Mouse (Mus musculus): ENCODE measurements around the gene Crim1. TPM values are rescaled to one million over a fixed set of nuclear protein-coding genes. Genes with fewer than 3 reads are reported as not detected.

Crim1 gene
- polyA plus RNA-seq, 1 experiment from 2014 or later, result 3.5 TPM

DNA sequence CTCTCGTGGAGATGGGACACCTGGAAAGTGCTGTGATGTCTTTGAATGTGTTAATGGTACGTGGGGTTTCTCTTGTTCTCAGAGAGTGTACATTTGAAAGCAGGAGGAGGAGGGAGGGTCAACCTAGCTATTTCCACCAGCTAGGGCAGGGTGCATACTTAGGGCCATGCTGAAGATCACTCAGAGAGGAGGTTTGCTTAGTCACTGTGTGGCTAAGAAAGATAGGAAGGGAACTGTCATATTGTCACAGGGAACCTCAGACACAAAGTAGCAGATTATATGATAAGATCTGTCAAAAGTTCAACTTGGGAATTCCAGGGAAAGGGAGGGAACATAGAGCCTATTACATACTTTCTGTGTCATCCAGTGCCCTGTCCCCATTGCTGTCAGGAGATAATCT, 103.0 kb downstream of the Crim1 start:
- Histone ChIP-seq H3K9me3 (ENCODE audit: control insufficient read depth, low read length) (no peaks in the 10 kb centered on the region), H3K4me2 (ENCODE audit: low read depth, severe bottlenecking) (no peak overlapping the region), H3K27ac (replicated peaks; ENCODE audit: low read depth, low read length) (no peak overlapping the region), H3K4me3 (ENCODE audit: low read depth, low read length) (no peak overlapping the region), H3K4me1 (ENCODE audit: control insufficient read depth, insufficient read depth, low read length) (no peaks in the 10 kb centered on the region), H3K9ac (ENCODE audit: low read length) (no peak overlapping the region), H3K27me3 (ENCODE audit: control insufficient read depth, insufficient read depth, low read length) (no peaks in the 10 kb centered on the region), H3K36me3 (ENCODE audit: control insufficient read depth, insufficient read depth, low read length) (no peaks in the 10 kb centered on the region)
- DNase-seq (ENCODE audit: low spot score) (no peak), ATAC-seq (ENCODE audit: insufficient number of reproducible peaks, low FRiP score, low TSS enrichment, low read depth) (no peak)
- WGBS, result 86% methylated on average over 2 of the region's 2 CpGs

DNA sequence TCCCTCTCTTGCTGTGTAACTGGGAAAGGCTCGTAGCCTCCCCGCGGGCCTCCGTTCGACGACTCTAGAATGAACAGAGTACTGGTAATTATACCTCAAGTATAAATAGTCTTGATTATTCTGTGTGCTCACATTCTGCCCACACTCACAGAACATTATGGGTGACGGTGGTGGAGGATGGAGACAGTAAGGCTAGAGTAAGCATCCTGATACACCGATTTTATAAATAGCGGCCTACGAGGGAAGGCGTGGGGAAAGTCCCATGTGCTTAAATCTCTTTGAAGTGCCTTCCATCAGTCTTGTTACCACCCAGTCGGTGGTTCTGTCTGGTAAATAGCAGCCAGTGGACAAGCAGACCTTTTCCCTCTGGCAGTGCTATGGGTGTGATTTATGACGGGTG, 104.0 kb downstream of the Crim1 start:
- no peaks in the 10 kb centered on the region for H3K27me3 ChIP-seq (ENCODE audit: control insufficient read depth, insufficient read depth, low read length)

DNA sequence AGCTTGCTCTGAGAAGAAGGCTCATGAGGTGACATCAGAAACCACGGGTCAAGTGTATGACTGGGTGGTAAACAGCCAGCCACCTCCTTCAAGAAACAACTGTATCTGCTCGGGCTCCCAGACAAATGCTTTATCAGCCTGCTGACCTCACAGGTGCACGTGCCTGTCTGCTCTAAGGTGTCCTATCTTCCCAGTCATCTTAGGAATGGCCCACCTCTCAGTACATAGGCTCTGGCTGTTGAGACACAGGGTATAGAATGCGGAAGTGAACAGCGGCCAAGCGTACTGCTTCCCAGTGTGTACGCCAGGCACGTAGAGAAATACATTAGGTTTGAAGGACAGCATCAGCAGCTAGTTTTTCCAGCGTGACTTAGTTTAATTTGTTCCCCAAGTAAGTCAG, 106.4 kb downstream of the Crim1 start:
- 92% methylated on average over 9 of the region's 9 CpGs for whole genome bisulfite sequencing
- no peaks in the 10 kb centered on the region for H3K36me3 ChIP-seq (ENCODE audit: control insufficient read depth, insufficient read depth, low read length)
- no peak overlapping the region for H3K27ac ChIP-seq (replicated peaks; ENCODE audit: low read depth, low read length)

More for the DNA sequence above, 104.0 kb downstream of the Crim1 start:
- H3K4me1 ChIP-seq (ENCODE audit: control insufficient read depth, insufficient read depth, low read length), result no peaks in the 10 kb centered on the region
- DNase-seq (ENCODE audit: low spot score) (no peak), ATAC-seq (ENCODE audit: insufficient number of reproducible peaks, low FRiP score, low TSS enrichment, low read depth) (no peak)
- no peak overlapping the region for H3K4me3 ChIP-seq (ENCODE audit: low read depth, low read length)
- H3K9ac ChIP-seq (ENCODE audit: low read length), result no peak overlapping the region
- H3K9me3 ChIP-seq (ENCODE audit: control insufficient read depth, low read length), result no peaks in the 10 kb centered on the region
- 80% methylated on average over 13 of the region's 13 CpGs for WGBS
- H3K36me3 ChIP-seq (ENCODE audit: control insufficient read depth, insufficient read depth, low read length), result no peaks in the 10 kb centered on the region
- H3K27ac ChIP-seq (replicated peaks; ENCODE audit: low read depth, low read length), result no peak overlapping the region
- H3K4me2 ChIP-seq (ENCODE audit: low read depth, severe bottlenecking), result no peak overlapping the region

DNA sequence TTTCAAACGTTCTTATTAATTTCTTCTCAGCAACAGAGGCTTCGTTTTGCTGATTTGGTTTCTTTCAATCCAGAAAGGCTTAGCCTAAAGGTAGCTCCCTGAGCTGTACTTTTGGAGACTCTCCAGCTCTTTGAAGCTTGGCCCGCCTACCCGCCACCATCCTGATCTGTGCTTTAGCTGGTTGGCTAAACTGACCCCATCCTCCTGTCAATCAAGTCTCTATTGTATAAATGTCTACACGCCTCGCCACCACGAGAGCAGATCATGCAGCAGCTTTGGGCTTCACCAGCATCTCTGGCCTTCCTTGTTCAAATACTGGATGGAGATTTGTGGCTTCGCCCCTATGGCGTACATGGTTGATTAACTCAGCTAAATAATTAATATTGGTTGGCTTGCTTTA, 108.2 kb downstream of the Crim1 start:
- H3K4me2 ChIP-seq (ENCODE audit: low read depth, severe bottlenecking), result no peak overlapping the region
- H3K9ac ChIP-seq (ENCODE audit: low read length), result no peak overlapping the region
- no peaks in the 10 kb centered on the region for H3K4me1 ChIP-seq (ENCODE audit: control insufficient read depth, insufficient read depth, low read length)
- no peak for ATAC-seq (ENCODE audit: insufficient number of reproducible peaks, low FRiP score, low TSS enrichment, low read depth)
- no peak overlapping the region for H3K27ac ChIP-seq (replicated peaks; ENCODE audit: low read depth, low read length)
- H3K9me3 ChIP-seq (ENCODE audit: control insufficient read depth, low read length), result no peaks in the 10 kb centered on the region
- H3K27me3 ChIP-seq (ENCODE audit: control insufficient read depth, insufficient read depth, low read length), result no peaks in the 10 kb centered on the region
- no peaks in the 10 kb centered on the region for H3K36me3 ChIP-seq (ENCODE audit: control insufficient read depth, insufficient read depth, low read length)
- no peak overlapping the region for H3K4me3 ChIP-seq (ENCODE audit: low read depth, low read length)
- no peak for DNase-seq (ENCODE audit: low spot score)
- WGBS, result 93% methylated on average over 9 of the region's 9 CpGs

More for the DNA sequence above, 106.4 kb downstream of the Crim1 start:
- H3K9ac ChIP-seq (ENCODE audit: low read length), result no peak overlapping the region
- no peak overlapping the region for H3K4me2 ChIP-seq (ENCODE audit: low read depth, severe bottlenecking)
- no peaks in the 10 kb centered on the region for H3K9me3 ChIP-seq (ENCODE audit: control insufficient read depth, low read length)
- ATAC-seq (ENCODE audit: insufficient number of reproducible peaks, low FRiP score, low TSS enrichment, low read depth) (no peak), DNase-seq (ENCODE audit: low spot score) (no peak)
- H3K4me3 ChIP-seq (ENCODE audit: low read depth, low read length), result no peak overlapping the region
- H3K27me3 ChIP-seq (ENCODE audit: control insufficient read depth, insufficient read depth, low read length), result no peaks in the 10 kb centered on the region
- no peaks in the 10 kb centered on the region for H3K4me1 ChIP-seq (ENCODE audit: control insufficient read depth, insufficient read depth, low read length)

DNA sequence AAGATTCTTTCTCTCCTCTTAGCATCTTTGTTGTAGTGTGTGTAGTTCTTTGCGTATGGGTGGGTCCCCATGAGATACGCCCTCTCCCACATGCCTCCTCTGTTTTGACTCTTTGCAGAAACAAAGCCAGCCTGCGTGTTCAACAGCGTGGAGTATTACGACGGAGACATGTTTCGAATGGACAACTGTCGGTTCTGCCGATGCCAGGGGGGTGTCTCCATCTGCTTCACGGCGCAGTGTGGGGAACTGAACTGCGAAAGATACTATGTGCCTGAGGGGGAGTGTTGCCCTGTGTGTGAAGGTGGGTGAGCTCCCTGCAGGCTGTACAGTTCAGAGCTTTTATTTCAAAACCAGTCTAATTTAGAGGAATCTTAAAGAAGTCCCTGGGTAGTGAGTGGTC, 113.0 kb downstream of the Crim1 start:
- H3K36me3 ChIP-seq (ENCODE audit: control insufficient read depth, insufficient read depth, low read length), result no peaks in the 10 kb centered on the region; the same call in 1 of the 2 replicates
- ATAC-seq (ENCODE audit: insufficient number of reproducible peaks, low FRiP score, low TSS enrichment, low read depth) (no peak), DNase-seq (ENCODE audit: low spot score) (no peak)
- H3K27me3 ChIP-seq (ENCODE audit: control insufficient read depth, insufficient read depth, low read length), result no peaks in the 10 kb centered on the region
- no peak overlapping the region for H3K4me3 ChIP-seq (ENCODE audit: low read depth, low read length)
- H3K9me3 ChIP-seq (ENCODE audit: control insufficient read depth, low read length), result no peaks in the 10 kb centered on the region
- H3K4me2 ChIP-seq (ENCODE audit: low read depth, severe bottlenecking), result no peak overlapping the region
- 91% methylated on average over 12 of the region's 12 CpGs for WGBS
- H3K4me1 ChIP-seq (ENCODE audit: control insufficient read depth, insufficient read depth, low read length), result no peaks in the 10 kb centered on the region
- H3K27ac ChIP-seq (replicated peaks; ENCODE audit: low read depth, low read length), result no peak overlapping the region
- no peak overlapping the region for H3K9ac ChIP-seq (ENCODE audit: low read length)

DNA sequence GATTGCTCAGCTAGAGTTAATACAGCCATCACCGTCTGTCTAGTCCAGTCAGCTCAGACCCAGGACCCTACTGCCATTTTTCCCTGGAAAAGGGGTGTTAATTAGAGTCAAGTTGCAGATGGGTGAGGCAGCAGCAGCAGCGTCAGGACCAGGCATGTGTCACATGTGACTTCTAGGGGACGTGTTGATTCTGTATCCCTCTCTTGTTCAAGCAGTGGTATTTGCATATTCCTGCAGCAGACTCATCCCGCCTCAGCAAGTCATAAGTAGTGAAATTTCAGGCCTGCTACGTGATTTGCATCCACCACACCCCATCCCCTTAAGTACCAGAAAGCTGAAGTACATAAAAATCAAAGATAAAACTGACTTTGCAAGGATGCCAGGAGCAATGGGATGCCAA, 113.6 kb downstream of the Crim1 start:
- H3K9me3 ChIP-seq (ENCODE audit: control insufficient read depth, low read length), result no peaks in the 10 kb centered on the region
- DNase-seq (ENCODE audit: low spot score) (no peak), ATAC-seq (ENCODE audit: insufficient number of reproducible peaks, low FRiP score, low TSS enrichment, low read depth) (no peak)
- no peak overlapping the region for H3K4me3 ChIP-seq (ENCODE audit: low read depth, low read length)
- 61% methylated on average over 5 of the region's 5 CpGs for WGBS
- no peak overlapping the region for H3K4me2 ChIP-seq (ENCODE audit: low read depth, severe bottlenecking)
- no peak overlapping the region for H3K9ac ChIP-seq (ENCODE audit: low read length)
- no peaks in the 10 kb centered on the region for H3K4me1 ChIP-seq (ENCODE audit: control insufficient read depth, insufficient read depth, low read length)
- no peaks in the 10 kb centered on the region for H3K27me3 ChIP-seq (ENCODE audit: control insufficient read depth, insufficient read depth, low read length)
- no peaks in the 10 kb centered on the region; the same call in 1 of the 2 replicates for H3K36me3 ChIP-seq (ENCODE audit: control insufficient read depth, insufficient read depth, low read length)
- H3K27ac ChIP-seq (replicated peaks; ENCODE audit: low read depth, low read length), result no peak overlapping the region

DNA sequence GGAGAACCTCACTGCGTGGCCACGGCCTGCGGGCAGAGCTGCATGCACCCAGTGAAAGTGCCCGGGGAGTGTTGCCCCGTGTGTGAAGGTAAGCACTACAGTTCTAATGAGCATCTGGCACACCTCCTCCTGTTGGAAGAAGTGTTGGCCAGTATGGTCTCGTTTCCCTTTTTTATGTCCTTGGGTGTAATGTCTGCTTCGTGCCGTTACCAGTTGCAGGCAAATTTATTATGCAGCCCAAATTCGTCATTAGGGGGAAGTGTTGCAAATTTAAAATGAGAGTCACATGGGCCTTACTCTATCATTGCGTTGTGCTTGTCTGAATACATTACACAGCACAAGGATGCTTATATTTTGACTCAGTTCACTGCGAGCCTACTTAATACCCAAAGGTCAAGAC, 115.6 kb downstream of the Crim1 start:
- no peaks in the 10 kb centered on the region for H3K4me1 ChIP-seq (ENCODE audit: control insufficient read depth, insufficient read depth, low read length)
- H3K36me3 ChIP-seq (ENCODE audit: control insufficient read depth, insufficient read depth, low read length), result no peaks in the 10 kb centered on the region; the same call in 1 of the 2 replicates
- no peaks in the 10 kb centered on the region for H3K9me3 ChIP-seq (ENCODE audit: control insufficient read depth, low read length)
- WGBS, result 75% methylated on average over 11 of the region's 11 CpGs
- no peak overlapping the region for H3K4me3 ChIP-seq (ENCODE audit: low read depth, low read length)
- no peak overlapping the region for H3K4me2 ChIP-seq (ENCODE audit: low read depth, severe bottlenecking)
- no peaks in the 10 kb centered on the region for H3K27me3 ChIP-seq (ENCODE audit: control insufficient read depth, insufficient read depth, low read length)
- H3K27ac ChIP-seq (replicated peaks; ENCODE audit: low read depth, low read length), result no peak overlapping the region
- no peak overlapping the region for H3K9ac ChIP-seq (ENCODE audit: low read length)
- DNase-seq (ENCODE audit: low spot score), result no peak
- no peak for ATAC-seq (ENCODE audit: insufficient number of reproducible peaks, low FRiP score, low TSS enrichment, low read depth)

DNA sequence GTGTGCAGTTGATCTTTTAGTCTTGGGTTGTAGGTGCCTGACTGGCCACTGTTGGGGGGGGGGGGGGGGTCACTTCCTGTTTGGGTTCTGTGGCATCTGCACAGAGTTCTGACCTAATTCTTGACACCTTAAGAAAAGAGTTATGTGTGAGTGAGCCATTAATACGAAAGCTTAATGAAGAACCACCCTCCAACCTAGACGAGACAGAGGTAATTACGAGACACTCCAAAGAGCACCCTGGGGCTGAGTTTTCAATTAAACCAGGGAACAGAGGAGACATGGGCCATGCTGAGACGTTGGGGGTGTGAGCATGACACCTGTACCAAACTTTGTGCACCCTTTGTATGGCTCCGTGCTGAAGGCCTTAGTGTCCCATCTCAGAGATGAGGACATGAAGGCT, 117.3 kb downstream of the Crim1 start:
- no peak overlapping the region for H3K9ac ChIP-seq (ENCODE audit: low read length)
- no peaks in the 10 kb centered on the region for H3K9me3 ChIP-seq (ENCODE audit: control insufficient read depth, low read length)
- no peak overlapping the region for H3K4me2 ChIP-seq (ENCODE audit: low read depth, severe bottlenecking)
- H3K4me1 ChIP-seq (ENCODE audit: control insufficient read depth, insufficient read depth, low read length), result no peaks in the 10 kb centered on the region
- WGBS, result 60% methylated on average over 5 of the region's 5 CpGs
- no peaks in the 10 kb centered on the region; the same call in 1 of the 2 replicates for H3K36me3 ChIP-seq (ENCODE audit: control insufficient read depth, insufficient read depth, low read length)
- no peak overlapping the region for H3K27ac ChIP-seq (replicated peaks; ENCODE audit: low read depth, low read length)
- H3K4me3 ChIP-seq (ENCODE audit: low read depth, low read length), result no peak overlapping the region
- H3K27me3 ChIP-seq (ENCODE audit: control insufficient read depth, insufficient read depth, low read length), result no peaks in the 10 kb centered on the region
- ATAC-seq (ENCODE audit: insufficient number of reproducible peaks, low FRiP score, low TSS enrichment, low read depth), result no peak
- no peak for DNase-seq (ENCODE audit: low spot score)

DNA sequence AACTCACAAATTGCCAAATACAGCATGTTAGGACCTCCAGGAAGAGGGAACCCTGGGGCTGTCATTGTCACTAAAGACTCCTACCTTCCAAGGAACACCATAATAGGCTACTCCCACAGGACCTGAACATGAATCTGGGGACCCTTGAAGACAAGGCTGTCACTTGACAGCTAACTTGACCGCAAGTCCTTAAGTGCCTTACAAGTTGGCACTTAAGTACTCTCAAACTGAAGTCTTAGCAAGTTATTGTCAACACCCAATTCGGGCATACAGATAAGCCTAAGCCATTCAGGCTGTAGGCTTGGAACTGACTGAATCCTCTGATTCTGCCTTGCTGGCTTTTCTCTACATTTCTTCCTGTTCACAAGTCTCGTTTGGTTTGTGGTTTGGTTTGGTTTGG, 118.8 kb downstream of the Crim1 start:
- H3K4me1 ChIP-seq (ENCODE audit: control insufficient read depth, insufficient read depth, low read length), result no peaks in the 10 kb centered on the region
- no peaks in the 10 kb centered on the region for H3K9me3 ChIP-seq (ENCODE audit: control insufficient read depth, low read length)
- H3K36me3 ChIP-seq (ENCODE audit: control insufficient read depth, insufficient read depth, low read length), result no peaks in the 10 kb centered on the region; the same call in 1 of the 2 replicates
- H3K4me2 ChIP-seq (ENCODE audit: low read depth, severe bottlenecking), result no peak overlapping the region
- H3K4me3 ChIP-seq (ENCODE audit: low read depth, low read length), result no peak overlapping the region
- whole genome bisulfite sequencing, result 87% methylated on average over 3 of the region's 3 CpGs
- no peak for DNase-seq (ENCODE audit: low spot score)
- H3K9ac ChIP-seq (ENCODE audit: low read length), result no peak overlapping the region
- ATAC-seq (ENCODE audit: insufficient number of reproducible peaks, low FRiP score, low TSS enrichment, low read depth), result no peak
- H3K27me3 ChIP-seq (ENCODE audit: control insufficient read depth, insufficient read depth, low read length), result no peaks in the 10 kb centered on the region
- H3K27ac ChIP-seq (replicated peaks; ENCODE audit: low read depth, low read length), result no peak overlapping the region
